Mouse (Mus musculus) CD4-positive naive resting alpha-beta T cell, adult 57 days (primary cell): ENCODE results near the gene Gm2888. TPM values are rescaled to one million over a fixed set of nuclear protein-coding genes. Genes with fewer than 3 reads are reported as not detected.

Experiments
- total RNA-seq: library from RNA; stranded (reverse); gene quantifications from one replicate; pipeline ENCODE4 v1.2.4, GENCODE M21; 2023

Gm2888 gene
- not detected for total RNA-seq

GRCm38 (mm10) chr14:3029702-3030101, at the start of gene Gm2888:
Gene Gm2888 (plus strand): TSS chr14:3030002.

GRCm38 (mm10) chr14:3048727-3049512, 19.1 kb downstream of the Gm2888 start, which contains the start of gene Gm2897:
Gene Gm2897 (plus strand): TSS chr14:3049285.

Other genes starting within 250 kb of the Gm2888 start
- gene Gm2897, start 19.3 kb downstream of the Gm2888 start, total RNA-seq = not detected
- not detected for gene Gm10340, start 104.0 kb downstream of the Gm2888 start, total RNA-seq
- gene Gm5795, start 158.3 kb downstream of the Gm2888 start, total RNA-seq = not detected
- not detected for gene D830030K20Rik, start 178.5 kb downstream of the Gm2888 start, total RNA-seq